16 mouse cellular contexts compared by ENCODE assay signal in genomic region chr9:8249542-8249941, GRCm38 (mm10).
"Had no signal": no experiment of that assay in that cellular context is flagged by ENCODE, and none has a peak within 500 bp of the region (broad histone marks: within the 10 kb centered on the region; RNA-seq: fewer than 3 reads in every experiment).

No protein-coding gene starts in this region.

- H3K4me3 ChIP-seq: intestine, embryonic 15.5 days; kidney, embryonic 15.5 days; left cerebral cortex, adult 2 months; limb, embryonic 10.5 days; liver, embryonic 15.5 days; midbrain, embryonic 10.5 days; myocyte; neural tube, embryonic 15.5 days; stomach, embryonic 15.5 days had no signal

- H3K9ac ChIP-seq: intestine, embryonic 15.5 days; kidney, embryonic 15.5 days; liver, embryonic 15.5 days; neural tube, embryonic 15.5 days; stomach, embryonic 15.5 days had no signal

- H3K27me3 ChIP-seq: intestine, embryonic 15.5 days; kidney, embryonic 15.5 days; liver, embryonic 15.5 days; neural tube, embryonic 15.5 days; stomach, embryonic 15.5 days had no signal

- H3K27ac ChIP-seq: intestine, embryonic 15.5 days; kidney, embryonic 15.5 days; left cerebral cortex, adult 2 months; limb, embryonic 10.5 days; liver, embryonic 15.5 days; midbrain, embryonic 10.5 days; neural tube, embryonic 15.5 days; stomach, embryonic 15.5 days had no signal

- H3K9me3 ChIP-seq: intestine, embryonic 15.5 days; kidney, embryonic 15.5 days; limb, embryonic 10.5 days; liver, embryonic 15.5 days; midbrain, embryonic 10.5 days; neural tube, embryonic 15.5 days; stomach, embryonic 15.5 days had no signal

- DNase-seq: kidney, adult 18-20 months; kidney, postnatal 14 days; midbrain, embryonic 14.5 days; right cerebral cortex, postnatal 14 days; thymus, adult 2 months; thymus, postnatal 25 days had no signal

- H3K36me3 ChIP-seq: intestine, embryonic 15.5 days; kidney, embryonic 15.5 days; limb, embryonic 10.5 days; liver, embryonic 15.5 days; midbrain, embryonic 10.5 days; neural tube, embryonic 15.5 days; stomach, embryonic 15.5 days had no signal

- H3K4me1 ChIP-seq: intestine, embryonic 15.5 days; kidney, embryonic 15.5 days; limb, embryonic 10.5 days; liver, embryonic 15.5 days; neural tube, embryonic 15.5 days; stomach, embryonic 15.5 days had no signal

- H3K4me2 ChIP-seq: intestine, embryonic 15.5 days; kidney, embryonic 15.5 days; liver, embryonic 11.5 days; liver, embryonic 15.5 days; neural tube, embryonic 15.5 days; stomach, embryonic 15.5 days had no signal

- ATAC-seq: intestine, embryonic 15.5 days had no signal
